Mouse (Mus musculus) neural tube, embryonic 12.5 days (tissue): Measurements from ENCODE around the gene Tex36. TPM values are rescaled to one million over a fixed set of nuclear protein-coding genes. Genes with fewer than 3 reads are reported as not detected.

ENCODE experiments used
- ATAC-seq: fragments of 200-750 bp; cut with Nextera tagmentation; 2 replicates; pipeline ENCODE4 v1.8.0; 2017; ENCODE audit warnings: low read depth, mild to moderate bottlenecking, moderate TSS enrichment, moderate library complexity; ENCODE audit not compliant: low FRiP score
- H3K27ac ChIP-seq: fragments of 300-500 bp; sonication (generic); 2 replicates; pipeline ENCODE4 v1.5.1; 2016
- H3K27me3 ChIP-seq: fragments of 300-500 bp; sonication (generic); replicated peaks from 2 replicates; pipeline ENCODE4 v1.6.1; 2016; ENCODE audit warnings: mild to moderate bottlenecking
- H3K36me3 ChIP-seq: fragments of 300-500 bp; sonication (generic); 2 replicates; pipeline ENCODE4 v1.6.1; 2016; ENCODE audit warnings: mild to moderate bottlenecking
- H3K4me1 ChIP-seq: fragments of 300-500 bp; sonication (generic); 2 replicates; pipeline ENCODE4 v1.6.1; 2016
- H3K4me2 ChIP-seq: fragments of 300-500 bp; sonication (generic); replicated peaks from 2 replicates; pipeline ENCODE4 v1.6.1; 2016; ENCODE audit warnings: mild to moderate bottlenecking
- H3K4me3 ChIP-seq: fragments of 300-500 bp; sonication (generic); 2 replicates; pipeline ENCODE4 v1.5.1; 2016
- H3K9ac ChIP-seq: fragments of 300-500 bp; sonication (generic); 2 replicates; pipeline ENCODE4 v1.6.1; 2016; ENCODE audit warnings: mild to moderate bottlenecking
- H3K9me3 ChIP-seq: fragments of 300-500 bp; sonication (generic); 2 replicates; pipeline ENCODE4 v1.6.1; 2016; ENCODE audit warnings: mild to moderate bottlenecking
- WGBS: fragments of 180-500 bp; shearing (Covaris S2); methylation state at CpG from one replicate; pipeline ENCODE4 v1.1.7; 2016; 5-methylcytosine and 5-hydroxymethylcytosine counted together
- polyA plus RNA-seq: library from polyadenylated mRNA; unstranded; fragments of >200 nt; fragmentation: Nextera tagmentation; extraction: Ambion mirVana; gene quantifications from 2 replicates; pipeline ENCODE4 v1.2.1, GENCODE M21; 2016

Tex36 gene
- polyA plus RNA-seq, 1 experiment from 2014 or later, result not detected

DNA sequence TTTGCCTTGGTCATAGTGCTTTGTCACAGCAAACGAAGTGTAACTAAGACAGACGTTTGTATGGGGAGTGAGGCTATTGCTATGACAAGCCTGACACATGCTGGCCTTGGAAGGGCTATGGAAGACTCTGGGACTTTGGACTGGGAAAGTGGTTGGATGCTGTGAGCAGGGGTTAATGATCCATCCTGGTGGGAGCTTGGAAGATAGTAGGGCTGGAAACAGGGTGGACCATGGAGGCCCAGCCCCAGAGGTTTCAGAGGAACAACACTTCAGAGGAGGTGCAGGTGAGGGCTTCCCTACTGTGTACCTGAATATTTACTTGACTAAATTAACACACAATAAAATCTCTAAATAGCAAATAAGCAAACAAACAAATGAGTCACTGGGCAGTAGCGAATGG lies 56.3 kb downstream of the Tex36 start:
- H3K4me3 ChIP-seq, result no peak overlapping the region
- no peaks in the 10 kb centered on the region for H3K4me1 ChIP-seq
- no peak overlapping the region for H3K4me2 ChIP-seq
- H3K36me3 ChIP-seq, result no peaks in the 10 kb centered on the region
- WGBS, result 84% methylated on average over 3 of the region's 3 CpGs
- no peaks in the 10 kb centered on the region for H3K27me3 ChIP-seq
- no peak overlapping the region for H3K9ac ChIP-seq
- H3K27ac ChIP-seq, result no peak overlapping the region
- no peak for ATAC-seq
- H3K9me3 ChIP-seq, result no peaks in the 10 kb centered on the region

DNA sequence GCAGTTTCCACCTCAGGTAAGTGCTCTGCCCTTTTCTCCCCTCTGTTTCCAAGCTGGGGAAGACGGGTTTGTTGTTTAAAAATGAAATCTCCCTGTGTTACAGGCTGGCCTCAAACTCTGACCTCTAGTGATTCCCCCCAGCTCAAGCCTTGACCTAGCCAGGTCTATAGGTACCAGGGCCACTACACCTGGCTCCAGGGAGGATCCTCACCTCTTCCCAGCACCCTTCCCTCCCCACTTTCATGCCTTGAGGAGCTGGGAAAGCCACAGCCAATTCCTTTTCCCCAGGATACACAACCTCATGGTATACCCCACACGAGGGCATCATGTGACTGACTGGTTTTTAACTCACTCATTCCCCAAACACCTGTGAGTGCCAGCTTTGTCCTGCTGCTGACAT lies 57.0 kb downstream of the Tex36 start:
- H3K4me1 ChIP-seq, result no peaks in the 10 kb centered on the region
- no peaks in the 10 kb centered on the region for H3K27me3 ChIP-seq
- H3K36me3 ChIP-seq, result no peaks in the 10 kb centered on the region
- H3K4me3 ChIP-seq, result no peak overlapping the region
- 73% methylated on average over 2 of the region's 2 CpGs for WGBS
- H3K9ac ChIP-seq, result no peak overlapping the region
- ATAC-seq, result no peak
- H3K9me3 ChIP-seq, result no peaks in the 10 kb centered on the region
- H3K27ac ChIP-seq, result no peak overlapping the region
- no peak overlapping the region for H3K4me2 ChIP-seq

GRCm38 (mm10) chr7:133543131-133543530 lies 58.8 kb downstream of the Tex36 start:
- no peaks in the 10 kb centered on the region for H3K36me3 ChIP-seq
- H3K9me3 ChIP-seq, result no peaks in the 10 kb centered on the region
- 95% methylated on average over 4 of the region's 4 CpGs for WGBS
- no peak overlapping the region for H3K9ac ChIP-seq
- H3K4me3 ChIP-seq, result no peak overlapping the region
- ATAC-seq, result no peak
- no peak overlapping the region for H3K27ac ChIP-seq
- no peak overlapping the region for H3K4me2 ChIP-seq
- H3K27me3 ChIP-seq, result no peaks in the 10 kb centered on the region
- no peaks in the 10 kb centered on the region for H3K4me1 ChIP-seq

- no peaks in the 10 kb centered on the region for H3K27me3 ChIP-seq
- no peak overlapping the region for H3K9ac ChIP-seq
- H3K27ac ChIP-seq, result no peak overlapping the region
- no peaks in the 10 kb centered on the region for H3K9me3 ChIP-seq
- whole genome bisulfite sequencing, result 80% methylated on average over 4 of the region's 4 CpGs
- no peaks in the 10 kb centered on the region for H3K4me1 ChIP-seq
- H3K36me3 ChIP-seq, result no peaks in the 10 kb centered on the region
- H3K4me2 ChIP-seq, result no peak overlapping the region
- H3K4me3 ChIP-seq, result no peak overlapping the region
- no peak for ATAC-seq
These were observed 64.6 kb downstream of the Tex36 start for GRCm38 (mm10) chr7:133537366-133537765.

Other genes starting within 250 kb of the Tex36 start
- 31.3 and 33.8 TPM in 2 replicates for gene Edrf1, start 35.4 kb upstream of the Tex36 start, polyA plus RNA-seq
- gene Mmp21, start 77.9 kb upstream of the Tex36 start, polyA plus RNA-seq, result 0.18 TPM in 1 of 2 replicates, not detected in the other
- 128 and 134 TPM in 2 replicates for gene Bccip, start 107.2 kb upstream of the Tex36 start, polyA plus RNA-seq
- gene Uros, start 107.9 kb upstream of the Tex36 start, polyA plus RNA-seq, result 40.8 and 44.3 TPM in 2 replicates
- gene Fank1, start 174.7 kb upstream of the Tex36 start, polyA plus RNA-seq, result 1.1 and 1.5 TPM in 2 replicates
- gene Dhx32, start 180.6 kb upstream of the Tex36 start, polyA plus RNA-seq, result 34.4 and 36.8 TPM in 2 replicates